Mouse (Mus musculus) forebrain, embryonic 12.5 days (tissue): Measurements from ENCODE around the gene Tmod1. TPM values are rescaled to one million over a fixed set of nuclear protein-coding genes. Genes with fewer than 3 reads are reported as not detected.

Experiments
- ATAC-seq: fragments of 200-750 bp; cut with Nextera tagmentation; 2 replicates; pipeline ENCODE4 v1.8.0; 2017; ENCODE audit warnings: moderate TSS enrichment; ENCODE audit not compliant: low FRiP score
- H3K27ac ChIP-seq: fragments of 300-500 bp; sonication (generic); 2 replicates; pipeline ENCODE4 v1.5.1; 2016; ENCODE audit warnings: mild to moderate bottlenecking
- H3K27me3 ChIP-seq: fragments of 300-500 bp; sonication (generic); 2 replicates; pipeline ENCODE4 v1.6.1; 2016; ENCODE audit warnings: mild to moderate bottlenecking
- H3K36me3 ChIP-seq: fragments of 300-500 bp; sonication (generic); replicated peaks from 2 replicates; pipeline ENCODE4 v1.6.1; 2016; ENCODE audit warnings: mild to moderate bottlenecking
- H3K4me1 ChIP-seq: fragments of 300-500 bp; sonication (generic); 2 replicates; pipeline ENCODE4 v1.6.1; 2016
- H3K4me2 ChIP-seq: fragments of 300-500 bp; sonication (generic); 2 replicates; pipeline ENCODE4 v1.6.1; 2016; ENCODE audit warnings: mild to moderate bottlenecking, moderate library complexity
- H3K4me3 ChIP-seq: fragments of 300-500 bp; sonication (generic); replicated peaks from 2 replicates; pipeline ENCODE4 v1.5.1; 2016; ENCODE audit warnings: mild to moderate bottlenecking
- H3K9ac ChIP-seq: fragments of 300-500 bp; sonication (generic); 2 replicates; pipeline ENCODE4 v1.6.1; 2016; ENCODE audit warnings: mild to moderate bottlenecking
- H3K9me3 ChIP-seq: fragments of 300-500 bp; sonication (generic); 2 replicates; pipeline ENCODE4 v1.6.1; 2016
- WGBS: fragments of 180-500 bp; shearing (Covaris S2); methylation state at CpG from one replicate; pipeline ENCODE4 v1.1.7; 2016; 5-methylcytosine and 5-hydroxymethylcytosine counted together
- polyA plus RNA-seq: library from polyadenylated mRNA; unstranded; fragments of >200 nt; fragmentation: Nextera tagmentation; extraction: Ambion mirVana; gene quantifications from 2 replicates; pipeline ENCODE4 v1.2.1, GENCODE M21; 2016

Tmod1 gene
- polyA plus RNA-seq, 1 experiment from 2014 or later = 1.1 TPM

DNA sequence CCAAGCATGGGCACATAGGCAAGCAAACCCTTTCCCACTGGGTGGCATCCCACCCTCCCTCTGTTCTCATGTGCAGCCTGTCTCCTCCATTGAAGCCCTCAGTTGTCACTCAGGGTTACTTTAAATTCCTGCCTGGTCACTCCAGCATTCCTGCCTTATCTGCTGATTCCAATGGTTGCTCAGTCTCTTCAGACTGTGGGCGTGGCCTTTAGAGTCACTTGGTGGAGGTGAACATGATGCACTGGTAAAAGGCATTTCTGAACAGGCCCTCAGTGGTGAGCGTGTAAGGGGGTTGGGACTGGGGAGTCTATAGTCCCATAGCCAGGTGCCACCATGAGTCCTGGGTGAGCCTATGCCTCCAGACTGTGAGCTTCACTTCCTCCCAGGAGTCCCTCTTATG is 5.5 kb upstream of the Tmod1 start:
- H3K27ac ChIP-seq = no peak overlapping the region
- H3K4me2 ChIP-seq = no peak overlapping the region
- no peak overlapping the region for H3K4me3 ChIP-seq
- no peaks in the 10 kb centered on the region for H3K36me3 ChIP-seq
- no peaks in the 10 kb centered on the region for H3K9me3 ChIP-seq
- ATAC-seq = no peak
- 88% methylated on average over 2 of the region's 2 CpGs for WGBS
- H3K27me3 ChIP-seq = peaks cover 23% of the 10 kb centered on the region
- no peak overlapping the region for H3K9ac ChIP-seq
- H3K4me1 ChIP-seq = 0 out of 2 replicates have a peak, but pooled peaks cover 3% of the 10 kb centered on the region

DNA sequence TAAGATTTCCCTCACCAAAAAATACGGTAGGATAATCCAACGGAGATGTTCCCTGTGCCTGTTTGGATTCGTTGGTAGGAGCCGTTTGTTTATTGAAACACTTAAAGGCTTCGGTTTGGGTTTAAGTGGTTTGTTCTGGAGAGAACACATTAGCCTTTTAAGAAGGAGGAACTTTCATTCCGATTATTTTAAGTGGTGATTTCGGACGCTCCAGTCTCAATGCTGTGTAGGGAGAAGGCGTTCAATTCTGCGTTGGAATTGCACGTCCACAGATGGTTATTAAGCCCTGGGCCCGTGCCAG is 194 bp upstream of the Tmod1 start:
- Histone ChIP-seq H3K9ac (peak overlapping the region; percentile 65; the same call in 1 of the 2 replicates), H3K27me3 (peaks cover 55% of the 10 kb centered on the region), H3K4me1 (peaks cover 33% of the 10 kb centered on the region), H3K4me2 (peak overlapping the region; percentile 91), H3K36me3 (no peaks in the 10 kb centered on the region), H3K27ac (no peak overlapping the region), H3K9me3 (no peaks in the 10 kb centered on the region), H3K4me3 (peak overlapping the region; percentile 53)
- WGBS = 11% methylated on average over 12 of the region's 12 CpGs
- no peak for ATAC-seq

DNA sequence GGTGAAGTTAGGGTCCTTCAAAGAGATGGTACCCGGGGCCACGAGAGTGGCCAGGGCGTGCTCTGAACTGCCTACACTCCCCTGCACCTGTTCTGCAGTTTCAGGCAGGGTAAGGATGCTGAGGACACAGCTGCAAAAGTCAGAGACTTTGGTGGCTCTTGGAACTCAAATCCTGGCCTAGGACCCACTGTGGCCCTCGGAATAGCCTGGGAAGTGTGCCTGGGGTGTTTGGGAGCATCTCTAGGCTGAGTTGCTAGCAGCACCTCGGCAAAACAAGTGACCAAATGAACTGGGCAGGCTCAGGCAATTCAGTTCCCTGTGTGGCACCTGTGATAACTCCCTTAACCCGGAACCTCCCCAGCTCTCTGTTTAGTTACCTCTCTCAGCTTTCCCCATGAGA is 1.2 kb downstream of the Tmod1 start:
- peak overlapping the region; percentile 53 for H3K4me3 ChIP-seq
- H3K27ac ChIP-seq = no peak overlapping the region
- no peak overlapping the region for H3K9ac ChIP-seq
- 21% methylated on average over 6 of the region's 6 CpGs for WGBS
- no peaks in the 10 kb centered on the region for H3K9me3 ChIP-seq
- H3K4me2 ChIP-seq = peak overlapping the region; percentile 91; the same call in 1 of the 2 replicates
- H3K27me3 ChIP-seq = peaks cover 53% of the 10 kb centered on the region
- H3K36me3 ChIP-seq = no peaks in the 10 kb centered on the region
- no peak for ATAC-seq
- peaks cover 33% of the 10 kb centered on the region for H3K4me1 ChIP-seq

DNA sequence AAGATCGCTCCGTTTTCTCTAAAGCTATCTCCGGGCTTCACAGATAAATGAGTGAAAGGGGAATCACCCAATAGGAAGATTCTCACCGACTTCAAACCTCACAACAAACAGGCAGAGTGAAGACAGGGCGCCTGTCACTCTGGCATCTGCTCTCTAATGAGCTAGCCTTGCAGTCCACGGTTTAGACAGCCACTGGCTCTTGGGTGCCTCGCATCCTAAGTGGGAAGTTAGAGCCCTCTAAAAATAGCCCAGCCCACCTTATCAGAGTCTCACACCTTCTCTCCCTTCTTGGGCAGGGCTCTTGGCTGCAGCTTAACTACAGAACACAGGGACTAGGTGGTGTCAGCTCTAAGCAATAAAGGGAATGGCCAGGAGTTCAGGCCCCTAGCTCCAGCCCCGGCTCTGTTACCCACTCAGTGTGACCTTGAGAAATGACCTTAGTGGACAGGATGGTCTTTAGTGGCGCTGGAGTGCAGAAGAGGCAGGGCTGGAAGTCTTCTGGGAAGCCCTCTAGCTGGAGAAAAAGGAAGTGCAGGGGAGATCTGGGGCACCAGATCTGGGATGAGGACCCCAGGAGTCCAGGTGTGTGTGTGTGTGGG is 2.0 kb downstream of the Tmod1 start:
- H3K27me3 ChIP-seq = peaks cover 50% of the 10 kb centered on the region
- H3K4me3 ChIP-seq = no peak overlapping the region
- ATAC-seq = no peak

DNA sequence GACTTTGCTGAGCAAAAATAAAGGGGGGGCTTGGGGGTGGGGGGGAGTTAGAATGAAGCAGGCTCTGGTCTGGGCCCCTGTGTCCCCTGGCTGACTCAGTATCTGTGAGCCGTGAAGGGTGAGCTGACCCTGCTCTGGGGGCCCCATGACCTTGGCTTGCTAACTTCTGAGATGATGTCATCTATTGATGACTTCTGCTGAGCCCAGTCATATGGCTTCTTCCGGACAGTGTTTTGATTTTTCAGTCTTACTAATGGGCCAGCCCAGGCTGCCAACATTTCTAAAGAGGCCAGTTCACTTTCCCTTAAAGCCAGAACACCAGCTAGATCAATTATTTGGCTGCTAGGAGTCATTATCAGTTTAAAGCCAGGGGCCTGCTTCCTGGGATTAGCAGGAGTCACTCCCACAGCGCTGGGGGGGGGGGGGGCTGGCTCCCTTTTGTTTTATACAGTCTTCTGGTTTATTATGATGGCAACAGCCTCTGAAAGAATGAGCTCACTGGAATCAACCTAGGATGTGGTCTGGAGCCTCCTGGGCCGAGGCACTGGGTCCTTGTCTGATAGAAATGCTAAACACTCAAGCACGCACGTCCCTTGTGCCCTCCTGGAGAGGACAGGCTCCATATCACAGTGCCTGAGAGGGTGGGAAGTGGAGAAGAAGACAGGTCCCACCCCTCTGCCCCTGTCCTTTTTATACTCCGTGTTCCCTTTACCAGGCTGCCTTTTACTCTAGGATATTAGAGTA is 3.2 kb downstream of the Tmod1 start:
- Histone ChIP-seq H3K9ac (no peak overlapping the region), H3K4me3 (no peak overlapping the region), H3K36me3 (no peaks in the 10 kb centered on the region), H3K27me3 (peaks cover 46% of the 10 kb centered on the region), H3K27ac (no peak overlapping the region), H3K4me2 (no peak overlapping the region), H3K9me3 (no peaks in the 10 kb centered on the region), H3K4me1 (peaks cover 33% of the 10 kb centered on the region)
- no peak for ATAC-seq
- whole genome bisulfite sequencing = 19% methylated on average over 7 of the region's 7 CpGs

More for the DNA sequence above, 2.0 kb downstream of the Tmod1 start:
- Histone ChIP-seq H3K9me3 (no peaks in the 10 kb centered on the region), H3K9ac (no peak overlapping the region), H3K4me1 (peaks cover 33% of the 10 kb centered on the region), H3K27ac (no peak overlapping the region), H3K4me2 (no peak overlapping the region), H3K36me3 (no peaks in the 10 kb centered on the region)
- WGBS = 19% methylated on average over 9 of the region's 9 CpGs

DNA sequence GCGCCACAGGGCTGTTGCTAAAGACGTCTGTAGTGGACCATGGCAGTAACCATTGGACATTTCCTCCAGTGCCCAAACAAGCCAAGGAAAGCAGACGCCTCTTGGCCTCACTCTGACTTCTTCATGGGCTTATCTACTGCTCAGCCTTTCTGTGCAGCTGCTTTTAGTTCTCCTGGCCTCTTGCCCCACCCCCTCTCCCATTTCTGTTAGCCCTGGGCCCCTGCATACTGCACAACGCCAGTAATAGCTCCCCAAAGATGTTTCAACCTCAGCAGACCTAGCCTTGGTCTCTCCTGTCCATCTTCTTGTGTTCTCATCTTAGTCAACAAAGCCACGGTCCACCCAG is 3.7 kb downstream of the Tmod1 start:
- Histone ChIP-seq H3K36me3 (no peaks in the 10 kb centered on the region), H3K9me3 (no peaks in the 10 kb centered on the region), H3K4me1 (peaks cover 33% of the 10 kb centered on the region), H3K9ac (no peak overlapping the region), H3K4me3 (no peak overlapping the region), H3K27me3 (peaks cover 41% of the 10 kb centered on the region), H3K4me2 (no peak overlapping the region), H3K27ac (no peak overlapping the region)
- ATAC-seq = no peak
- WGBS = 39% methylated on average over 5 of the region's 5 CpGs

DNA sequence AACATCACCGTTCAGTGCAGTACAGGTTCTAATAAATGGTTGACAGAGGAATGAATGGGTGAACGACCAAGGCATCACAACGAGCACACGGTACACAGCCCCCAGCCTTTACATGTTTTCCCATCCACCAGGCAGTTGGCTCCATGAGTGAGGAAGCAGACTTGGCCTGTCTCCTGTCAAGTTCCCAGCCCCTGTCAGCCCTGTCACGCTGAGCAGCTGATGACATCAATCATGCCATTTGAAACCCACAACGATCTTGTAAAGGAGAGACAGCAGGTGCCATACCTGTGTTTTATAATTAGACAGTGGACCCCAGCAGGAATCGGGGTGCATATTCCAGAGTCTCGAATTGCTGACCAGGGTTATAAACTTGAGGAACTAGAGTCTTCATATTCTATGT is 4.6 kb downstream of the Tmod1 start:
- 86% methylated on average over 8 of the region's 8 CpGs for WGBS
- no peak overlapping the region for H3K4me3 ChIP-seq

DNA sequence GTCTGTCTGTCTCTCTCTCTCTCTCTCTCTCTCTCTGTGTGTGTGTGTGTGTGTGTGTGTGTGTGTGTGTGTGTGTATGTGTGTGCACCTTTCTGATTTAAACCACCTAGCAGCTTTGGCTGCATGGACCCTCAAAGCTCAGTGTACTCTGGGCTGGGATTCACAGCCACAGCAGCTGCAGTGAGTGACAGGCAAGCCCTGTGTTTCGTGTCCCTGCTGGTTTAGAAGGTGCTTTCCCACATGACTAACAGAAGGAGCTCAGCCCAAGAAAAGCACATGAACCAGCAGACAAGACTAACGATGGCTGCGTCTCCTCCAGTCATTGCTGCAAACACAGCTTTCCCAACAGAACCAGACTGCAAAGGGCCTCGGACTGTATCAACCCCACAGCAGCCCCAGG is 9.2 kb downstream of the Tmod1 start:
- Histone ChIP-seq H3K4me1 (peaks cover 1% of the 10 kb centered on the region), H3K4me2 (no peak overlapping the region), H3K9ac (no peak overlapping the region), H3K27me3 (no peaks in the 10 kb centered on the region), H3K4me3 (no peak overlapping the region), H3K27ac (no peak overlapping the region), H3K36me3 (no peaks in the 10 kb centered on the region), H3K9me3 (no peaks in the 10 kb centered on the region)
- 67% methylated on average over 4 of the region's 4 CpGs for WGBS
- ATAC-seq = no peak

More for the DNA sequence above, 4.6 kb downstream of the Tmod1 start:
- Histone ChIP-seq H3K4me1 (peaks cover 32% of the 10 kb centered on the region), H3K9me3 (no peaks in the 10 kb centered on the region), H3K9ac (no peak overlapping the region), H3K4me2 (no peak overlapping the region), H3K27ac (no peak overlapping the region), H3K36me3 (no peaks in the 10 kb centered on the region), H3K27me3 (peaks cover 33% of the 10 kb centered on the region)
- no peak for ATAC-seq

DNA sequence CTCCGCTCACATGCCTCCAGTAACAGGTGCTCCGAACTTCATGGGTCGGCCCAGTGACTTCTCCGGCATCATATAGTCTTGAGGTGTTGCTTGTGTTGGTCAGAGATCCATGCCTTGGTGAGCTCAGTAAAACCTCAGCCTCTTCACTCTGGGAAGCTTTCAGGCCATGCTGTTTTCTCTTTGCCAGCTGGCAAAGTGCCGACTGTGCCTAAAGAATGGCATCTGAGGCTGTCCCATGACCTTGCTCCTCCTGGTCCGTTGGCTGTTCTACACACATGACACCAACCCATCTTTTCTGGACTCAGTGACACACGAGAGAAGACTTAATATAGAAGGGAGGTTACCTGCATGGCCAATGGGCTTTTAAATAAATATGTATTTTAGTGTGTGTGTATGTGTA is 9.7 kb downstream of the Tmod1 start:
- Histone ChIP-seq H3K4me1 (no peaks in the 10 kb centered on the region), H3K27ac (no peak overlapping the region), H3K9me3 (no peaks in the 10 kb centered on the region), H3K4me3 (no peak overlapping the region), H3K27me3 (no peaks in the 10 kb centered on the region), H3K9ac (no peak overlapping the region), H3K4me2 (no peak overlapping the region), H3K36me3 (no peaks in the 10 kb centered on the region)
- WGBS = 89% methylated on average over 7 of the region's 7 CpGs
- ATAC-seq = no peak

DNA sequence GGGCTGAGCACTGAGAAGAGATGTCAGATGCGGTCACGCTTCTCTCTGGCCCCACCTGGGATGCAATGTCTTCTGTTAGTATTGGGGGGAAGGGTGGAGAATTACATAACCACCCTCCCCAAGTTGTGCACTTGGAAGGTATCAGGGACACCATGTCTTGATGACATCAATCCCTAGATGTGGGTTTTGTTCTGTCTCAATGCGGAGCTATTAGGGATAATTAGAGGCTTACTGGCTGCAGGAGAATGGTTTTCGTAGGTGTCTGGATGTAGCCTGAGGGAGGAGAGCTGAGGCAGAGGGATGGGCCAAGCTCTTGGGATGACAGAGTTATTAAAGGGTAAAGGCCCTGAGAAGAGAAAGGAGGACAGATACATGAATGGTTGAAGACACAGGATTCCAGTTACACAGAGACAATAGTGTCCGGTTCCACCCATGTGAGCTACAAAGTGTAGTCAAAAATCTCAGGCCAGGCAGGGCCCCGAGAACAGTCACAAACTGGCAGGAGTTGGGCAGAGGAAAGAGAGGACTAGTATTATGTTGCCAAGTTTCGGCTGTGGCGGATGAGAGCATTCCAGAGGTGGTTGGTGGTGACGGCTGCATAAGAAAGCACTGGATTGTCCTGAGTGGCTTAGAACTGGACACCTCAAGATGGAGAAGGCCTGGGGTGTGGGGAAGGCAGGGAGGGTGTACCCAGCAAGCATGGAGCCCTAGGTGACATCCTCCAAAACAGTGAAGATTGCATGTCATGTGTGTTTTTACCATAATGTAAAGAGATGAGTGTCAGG is 14.8 kb downstream of the Tmod1 start:
- 88% methylated on average over 9 of the region's 9 CpGs for WGBS

DNA sequence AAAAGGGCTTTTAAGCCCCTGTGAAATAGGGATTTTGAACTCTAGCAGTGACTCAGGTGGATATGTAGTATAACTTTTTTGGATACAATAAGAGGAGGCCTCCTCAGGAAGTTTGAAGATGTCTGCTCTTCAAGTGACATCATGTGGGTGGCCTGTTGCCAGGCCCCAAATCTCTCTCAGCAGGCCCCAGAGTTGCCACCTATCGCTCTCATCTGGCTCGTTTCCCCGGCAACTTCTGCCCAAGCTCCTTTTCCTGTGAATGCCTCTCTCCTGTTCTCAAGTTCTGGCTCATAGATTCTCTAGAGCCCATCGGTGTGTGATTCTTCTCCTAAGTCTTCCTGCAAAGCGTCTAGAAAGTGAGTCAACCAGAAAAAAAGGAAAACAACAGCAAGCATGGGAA is 17.4 kb downstream of the Tmod1 start:
- Histone ChIP-seq H3K4me3 (no peak overlapping the region), H3K36me3 (no peaks in the 10 kb centered on the region), H3K9me3 (no peaks in the 10 kb centered on the region), H3K9ac (no peak overlapping the region), H3K27ac (no peak overlapping the region), H3K4me1 (no peaks in the 10 kb centered on the region), H3K27me3 (0 out of 2 replicates have a peak, but pooled peaks cover 4% of the 10 kb centered on the region), H3K4me2 (no peak overlapping the region)
- no peak for ATAC-seq
- WGBS = 87% methylated on average over 5 of the region's 5 CpGs

More for the DNA sequence above, 14.8 kb downstream of the Tmod1 start:
- Histone ChIP-seq H3K36me3 (no peaks in the 10 kb centered on the region), H3K27me3 (0 out of 2 replicates have a peak, but pooled peaks cover 4% of the 10 kb centered on the region), H3K27ac (no peak overlapping the region), H3K4me2 (no peak overlapping the region), H3K4me1 (no peaks in the 10 kb centered on the region), H3K9me3 (no peaks in the 10 kb centered on the region), H3K9ac (no peak overlapping the region), H3K4me3 (no peak overlapping the region)
- no peak for ATAC-seq

DNA sequence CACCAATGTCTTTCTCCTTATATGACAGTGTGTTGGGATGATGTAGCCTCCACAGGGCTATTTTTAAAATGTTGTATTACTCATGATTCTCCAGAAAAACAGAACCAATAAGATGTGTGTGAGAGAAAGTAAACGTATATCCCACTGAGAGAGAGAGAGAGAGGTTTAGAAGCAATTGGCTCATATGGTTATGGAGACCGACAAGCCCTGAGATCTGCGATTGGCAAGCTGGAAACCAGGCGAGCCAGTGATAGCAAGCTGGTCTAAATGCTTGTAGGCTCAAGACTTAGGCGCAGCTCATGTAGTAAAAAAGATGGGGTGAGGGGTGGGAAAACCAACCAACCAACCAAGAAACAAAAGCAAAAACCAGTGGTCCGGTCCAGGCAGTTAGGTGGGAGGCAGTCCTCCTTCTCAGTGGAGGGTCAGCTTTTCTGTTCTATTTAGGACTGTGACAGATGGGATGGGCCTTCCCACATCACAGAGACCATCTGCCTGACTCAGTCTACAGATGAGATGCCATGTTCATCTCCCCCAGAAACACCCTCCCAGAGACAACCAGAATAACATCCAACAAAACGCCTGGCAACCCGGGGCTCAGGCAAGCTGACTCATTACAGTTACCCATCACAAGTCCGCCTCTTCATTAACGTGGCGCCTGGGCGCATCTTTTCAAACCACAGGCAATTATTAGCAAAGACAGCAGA is 22.7 kb downstream of the Tmod1 start:
- ATAC-seq = no peak
- H3K27ac ChIP-seq = no peak overlapping the region
- H3K4me2 ChIP-seq = no peak overlapping the region
- no peaks in the 10 kb centered on the region for H3K9me3 ChIP-seq
- H3K36me3 ChIP-seq = no peaks in the 10 kb centered on the region
- peaks cover 3% of the 10 kb centered on the region; the same call in 1 of the 2 replicates for H3K4me1 ChIP-seq
- H3K9ac ChIP-seq = no peak overlapping the region
- no peaks in the 10 kb centered on the region for H3K27me3 ChIP-seq
- no peak overlapping the region for H3K4me3 ChIP-seq
- 85% methylated on average over 12 of the region's 12 CpGs for WGBS
